Mouse (Mus musculus) cerebral cortex, adult 2 months (tissue): Measurements from ENCODE around the gene Dctn2.

ENCODE experiments used
- WGBS: fragments of 180-500 bp; shearing (Covaris S2); methylation state at CpG from one replicate; pipeline ENCODE4 v1.1.7; 2018; 5-methylcytosine and 5-hydroxymethylcytosine counted together

The Dctn2 gene

GRCm38 (mm10) chr10:127289573-127290191 is 23.5 kb downstream of the Dctn2 start:
- under 1% methylated on average over 15 of the region's 15 CpGs for WGBS

- WGBS = under 1% methylated on average over 46 of the region's 47 CpGs
Observed at GRCm38 (mm10) chr10:127290307-127290929, 24.2 kb downstream of the Dctn2 start.

GRCm38 (mm10) chr10:127290930-127291880 is 25.0 kb downstream of the Dctn2 start:
- WGBS = 2% methylated on average over 19 of the region's 19 CpGs

GRCm38 (mm10) chr10:127291881-127292638 is 25.9 kb downstream of the Dctn2 start:
- 15% methylated on average over 5 of the region's 5 CpGs for WGBS

DNA sequence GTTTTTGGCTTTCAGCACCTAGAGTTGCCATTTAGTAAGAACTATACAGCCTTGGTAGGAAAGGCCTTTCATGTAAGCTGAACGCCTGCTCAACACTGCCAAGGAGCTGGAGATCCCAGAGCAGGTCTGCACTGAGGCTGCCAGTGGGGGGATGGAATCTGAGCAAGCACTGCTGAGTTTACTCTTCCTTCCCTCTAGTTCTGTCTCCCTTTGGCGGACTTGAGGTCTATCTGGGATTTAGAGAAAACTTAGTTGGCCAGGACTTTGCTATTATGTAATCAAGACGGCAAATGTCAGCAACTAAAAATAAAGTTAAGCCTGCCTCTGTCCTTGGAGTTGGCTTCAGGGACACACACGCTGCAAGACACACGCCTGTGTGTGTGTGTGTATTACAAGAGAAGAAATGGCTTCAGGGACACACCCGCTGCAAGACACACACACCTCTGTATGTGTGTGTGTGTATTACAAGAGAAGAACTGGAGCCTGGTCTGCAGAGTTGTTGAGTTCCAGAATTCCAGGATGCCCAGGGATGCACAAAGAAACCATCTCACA is 26.9 kb downstream of the Dctn2 start:
- WGBS = 39% methylated on average over 6 of the region's 6 CpGs

DNA sequence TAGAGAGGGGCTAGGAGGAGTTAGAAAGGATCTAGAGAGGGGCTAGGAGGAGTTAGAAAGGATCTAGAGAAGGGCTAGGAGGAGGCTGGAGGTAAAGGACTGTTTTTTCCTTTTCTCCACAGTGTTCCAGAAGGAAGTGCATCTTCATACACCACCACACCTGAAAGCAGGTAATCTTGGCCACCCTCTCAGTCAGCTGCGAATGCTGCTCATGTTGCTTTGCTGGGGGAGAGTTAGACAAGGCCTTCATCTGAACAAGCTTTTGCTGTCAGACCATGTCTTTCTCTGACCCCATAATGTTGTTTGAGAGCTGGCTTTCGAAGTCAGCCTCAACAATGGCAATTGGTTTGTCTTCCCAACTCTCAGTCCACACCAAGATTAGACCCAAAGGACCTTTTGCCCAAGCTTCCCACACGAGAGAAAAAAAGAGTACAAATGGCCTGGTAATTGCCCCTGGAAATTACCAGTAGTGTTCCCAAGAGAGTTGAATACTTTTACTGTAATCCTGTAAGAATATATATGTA is 27.5 kb downstream of the Dctn2 start:
- WGBS = 83% methylated on average over 3 of the region's 3 CpGs

DNA sequence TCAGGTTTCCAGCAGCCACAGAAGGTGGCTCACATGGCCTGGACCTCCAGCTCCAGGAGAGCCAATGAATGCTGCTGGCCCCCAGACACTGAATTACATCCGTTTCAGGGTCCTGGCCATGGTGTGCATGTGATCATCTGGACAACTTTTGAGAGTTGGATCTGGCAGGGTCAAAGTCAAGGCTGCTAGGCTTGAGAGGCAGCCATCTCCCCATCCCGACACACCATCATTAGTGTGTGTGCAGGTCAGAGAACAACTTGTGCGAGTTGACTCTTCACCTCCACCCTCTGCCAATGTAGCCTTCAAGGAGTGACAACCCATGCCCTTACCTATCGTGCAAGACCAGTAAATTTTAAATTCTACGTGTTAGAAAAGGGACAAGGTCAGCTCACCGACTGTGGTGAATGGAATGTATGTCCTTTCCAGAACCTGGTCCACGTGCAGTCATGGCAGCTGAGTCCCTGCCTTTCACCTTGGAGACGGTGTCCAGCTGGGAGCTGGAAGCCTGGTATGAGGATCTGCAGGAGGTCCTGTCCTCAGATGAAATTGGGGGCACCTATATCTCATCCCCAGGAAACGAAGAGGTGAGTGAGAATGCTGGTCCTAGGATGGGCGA is 28.8 kb downstream of the Dctn2 start:
- 89% methylated on average over 10 of the region's 10 CpGs for WGBS

GRCm38 (mm10) chr10:127295986-127296794 is 30.0 kb downstream of the Dctn2 start:
- 82% methylated on average over 24 of the region's 24 CpGs for WGBS

DNA sequence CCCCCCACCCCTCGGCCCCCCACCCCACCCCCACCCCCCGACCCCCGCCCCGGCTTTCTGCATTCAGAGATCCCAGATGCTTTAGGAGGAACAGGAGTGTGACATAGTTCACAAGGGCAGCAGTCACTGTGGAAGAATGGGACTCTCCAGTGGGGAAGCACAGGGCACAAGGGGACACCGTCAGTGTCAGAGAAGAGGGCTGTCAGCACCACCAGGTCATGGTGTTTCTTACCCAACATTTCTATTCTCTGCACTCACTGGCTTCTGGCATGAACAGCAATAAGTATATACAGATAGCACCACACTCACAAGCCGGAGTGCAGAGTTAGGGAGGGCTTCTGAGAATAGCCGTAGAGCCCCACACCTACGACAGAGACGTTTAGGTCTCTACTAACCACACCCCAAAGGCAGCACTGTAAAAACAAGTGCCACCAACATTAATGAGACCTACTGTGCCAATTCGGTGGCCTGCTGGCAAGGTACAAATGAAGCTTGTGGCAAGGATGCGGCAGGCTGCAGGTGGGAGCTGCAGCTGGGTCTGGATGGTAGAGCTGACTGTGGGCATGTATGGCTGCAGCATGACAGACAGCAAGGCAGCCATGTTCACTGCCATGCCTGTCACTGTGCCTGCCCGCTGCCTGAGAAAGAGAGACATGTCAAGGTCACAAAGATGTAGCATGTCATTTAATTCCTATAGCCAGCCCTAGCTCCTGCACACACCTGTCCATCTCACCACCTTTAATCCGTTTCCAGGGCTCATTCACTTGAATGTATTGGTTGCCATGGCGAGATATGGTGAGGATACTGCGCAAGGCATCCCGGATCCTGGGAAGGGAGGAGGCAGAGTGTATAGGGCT is 31.1 kb downstream of the Dctn2 start:
- 77% methylated on average over 16 of the region's 16 CpGs for WGBS

GRCm38 (mm10) chr10:127300361-127300760 is 34.2 kb downstream of the Dctn2 start:
- 93% methylated on average over 6 of the region's 6 CpGs for WGBS

GRCm38 (mm10) chr10:127303136-127303535 is 37.0 kb downstream of the Dctn2 start:
- WGBS = 87% methylated on average over 11 of the region's 11 CpGs

DNA sequence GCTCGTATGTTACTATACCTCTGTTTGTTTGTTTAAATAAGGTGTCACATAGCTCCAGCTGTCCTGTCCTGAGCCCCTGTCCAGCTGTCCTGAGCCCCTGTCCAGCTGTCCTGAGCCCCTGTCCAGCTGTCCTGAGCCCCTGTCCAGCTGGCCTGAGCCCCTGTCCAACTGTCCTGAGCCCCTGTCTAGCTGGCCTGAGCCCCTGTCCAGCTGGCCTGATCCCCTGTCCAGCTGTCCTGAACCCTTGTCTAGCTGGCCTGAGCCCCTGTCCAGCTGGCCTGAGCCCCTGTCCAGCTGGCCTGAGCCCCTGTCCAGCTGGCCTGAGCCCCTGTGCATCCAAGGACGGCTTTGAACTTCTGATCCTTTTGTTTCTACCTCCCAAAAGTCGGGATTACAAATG is 43.0 kb downstream of the Dctn2 start:
- 74% methylated on average over 3 of the region's 3 CpGs for WGBS

DNA sequence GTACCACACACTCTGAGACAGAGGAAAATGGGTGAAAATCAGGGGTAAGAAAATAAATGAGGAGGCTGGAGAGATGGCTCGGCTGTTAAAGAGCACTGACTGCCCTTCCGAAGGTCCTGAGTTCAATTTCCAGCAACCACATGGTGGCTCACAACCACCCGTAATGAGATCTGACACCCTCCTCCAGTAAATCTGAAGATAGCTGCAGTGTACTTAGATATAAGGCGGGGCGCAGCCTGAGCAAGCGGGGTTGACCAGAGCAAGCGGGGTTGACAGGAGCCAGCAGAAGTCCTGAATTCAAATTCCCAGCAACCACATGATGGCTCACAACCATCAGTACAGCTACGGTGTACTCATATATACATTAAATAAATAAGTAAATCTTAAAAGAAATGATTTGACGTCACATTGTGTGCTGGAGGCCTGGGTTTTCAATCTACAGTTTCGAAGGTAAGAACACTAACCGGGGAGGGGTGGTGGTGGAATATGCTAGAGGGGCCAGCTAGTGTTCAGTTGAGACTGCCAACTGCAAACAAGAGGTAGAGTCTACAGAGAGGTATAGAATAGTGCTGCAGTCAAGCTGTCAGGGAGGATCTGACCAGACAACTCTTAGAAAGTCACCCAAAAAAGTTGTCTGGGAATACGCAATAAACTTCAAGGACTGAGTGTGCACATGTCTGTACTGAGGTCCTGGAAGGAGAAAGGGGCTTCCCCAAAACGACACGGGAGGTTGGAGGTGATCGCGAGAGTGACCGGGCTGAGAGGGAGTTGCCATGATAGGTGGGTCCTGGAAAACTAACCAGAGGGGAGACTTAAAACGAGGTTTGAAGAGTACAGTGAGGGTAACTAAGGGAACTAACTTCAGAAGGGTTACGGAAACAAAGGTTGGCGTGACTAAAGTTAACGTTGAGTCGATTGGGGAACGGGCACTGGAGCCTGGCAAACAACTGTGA is 44.6 kb downstream of the Dctn2 start:
- 34% methylated on average over 23 of the region's 23 CpGs for WGBS

DNA sequence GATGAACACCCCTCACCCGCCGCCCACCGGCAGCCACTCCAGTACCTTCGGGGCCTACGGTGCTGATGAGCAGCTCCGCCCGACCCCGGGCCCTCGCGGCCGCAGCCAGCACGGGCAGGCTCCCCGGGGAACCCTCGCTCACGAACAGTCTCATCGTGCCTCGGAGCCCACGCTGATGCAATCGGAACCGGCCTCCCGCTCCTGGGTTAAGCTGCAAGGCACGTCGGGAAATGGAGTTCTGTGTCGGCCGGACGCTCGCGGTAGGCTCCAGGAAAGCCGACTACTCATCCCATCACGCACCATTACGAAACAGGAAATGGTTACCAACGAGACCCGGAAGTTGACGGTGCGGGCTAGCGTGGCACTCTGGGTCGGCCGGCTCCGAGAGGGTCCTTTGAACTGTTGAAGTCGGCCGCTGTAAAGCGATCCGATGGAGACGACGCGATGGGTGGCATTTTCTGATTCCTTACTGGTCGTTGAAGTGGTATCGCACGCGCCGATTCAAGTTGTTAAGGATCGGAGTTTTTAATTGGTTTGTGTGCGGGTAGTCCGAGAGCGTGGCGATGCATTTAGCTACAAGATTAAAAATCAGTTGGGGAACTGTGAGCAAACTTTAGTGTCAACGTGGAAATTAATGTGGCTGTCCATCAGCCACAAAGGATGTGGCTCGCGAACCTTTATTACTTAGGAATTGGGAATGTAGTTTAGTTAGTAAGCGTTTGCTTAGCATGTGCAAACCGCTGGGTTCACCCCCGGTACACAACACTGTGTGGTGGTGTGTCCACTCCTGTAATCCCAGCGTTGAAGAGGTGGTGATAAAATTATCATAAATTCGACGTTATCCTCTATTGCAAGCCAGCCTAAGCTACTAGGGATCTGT is 45.5 kb downstream of the Dctn2 start, which contains the start of gene Mars:
Gene Mars, minus strand, starts transcription at position 311 of the 880 bp plus-strand sequence.
- under 1% methylated on average over 65 of the region's 65 CpGs for WGBS

DNA sequence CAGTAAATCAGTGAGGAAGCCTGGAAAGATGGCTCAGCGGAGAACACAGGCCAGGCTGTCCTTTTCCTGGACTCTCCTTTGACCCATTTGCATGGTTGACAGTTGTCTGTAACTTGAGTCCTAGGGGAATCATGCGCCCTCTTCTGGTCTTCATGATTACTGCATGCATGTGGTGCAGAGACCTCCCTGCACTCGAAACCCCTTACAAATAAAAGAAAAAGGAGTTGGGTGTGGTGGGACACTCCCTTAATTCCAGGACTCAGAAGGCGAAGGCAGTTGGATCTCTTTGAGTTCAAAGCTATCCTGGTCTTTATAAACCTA is 46.1 kb downstream of the Dctn2 start:
- under 1% methylated on average over 4 of the region's 4 CpGs for WGBS

DNA sequence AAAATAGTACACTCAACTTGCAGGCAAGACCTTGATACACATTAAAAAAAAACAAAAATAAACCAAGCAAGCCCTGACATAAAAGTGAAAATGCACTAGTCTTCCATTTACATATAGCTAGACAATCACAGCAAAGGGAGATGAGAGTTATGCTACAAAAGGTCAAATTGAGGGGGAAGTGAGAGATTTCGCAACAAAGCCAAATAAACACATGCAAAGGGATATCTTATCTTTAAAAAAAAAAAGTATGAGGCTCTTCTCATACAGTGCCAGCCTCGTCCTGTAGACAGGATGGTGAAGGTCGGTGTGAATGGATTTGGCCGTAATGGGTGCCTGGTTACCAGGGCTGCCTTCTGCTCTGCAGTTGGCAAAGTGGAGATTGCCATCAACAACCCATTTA is 46.7 kb downstream of the Dctn2 start:
- WGBS = 79% methylated on average over 4 of the region's 4 CpGs

GRCm38 (mm10) chr10:127313516-127313915 is 47.3 kb downstream of the Dctn2 start:
- 94% methylated on average over 5 of the region's 5 CpGs for WGBS
